Mouse (Mus musculus) liver, postnatal 0 days (tissue): ENCODE data around the gene Mfsd4b3.

ENCODE experiments used
- CTCF ChIP-seq: sonication (generic); IDR thresholded peaks from 2 replicates; pipeline ENCODE4 v1.5.1; 2016; ENCODE audit warnings: antibody characterized with exemption, low read depth
- EP300 ChIP-seq: IDR thresholded peaks from 2 replicates; pipeline ENCODE4 v1.6.1; 2016; ENCODE audit warnings: antibody characterized with exemption, low read depth, mild to moderate bottlenecking

DNA sequence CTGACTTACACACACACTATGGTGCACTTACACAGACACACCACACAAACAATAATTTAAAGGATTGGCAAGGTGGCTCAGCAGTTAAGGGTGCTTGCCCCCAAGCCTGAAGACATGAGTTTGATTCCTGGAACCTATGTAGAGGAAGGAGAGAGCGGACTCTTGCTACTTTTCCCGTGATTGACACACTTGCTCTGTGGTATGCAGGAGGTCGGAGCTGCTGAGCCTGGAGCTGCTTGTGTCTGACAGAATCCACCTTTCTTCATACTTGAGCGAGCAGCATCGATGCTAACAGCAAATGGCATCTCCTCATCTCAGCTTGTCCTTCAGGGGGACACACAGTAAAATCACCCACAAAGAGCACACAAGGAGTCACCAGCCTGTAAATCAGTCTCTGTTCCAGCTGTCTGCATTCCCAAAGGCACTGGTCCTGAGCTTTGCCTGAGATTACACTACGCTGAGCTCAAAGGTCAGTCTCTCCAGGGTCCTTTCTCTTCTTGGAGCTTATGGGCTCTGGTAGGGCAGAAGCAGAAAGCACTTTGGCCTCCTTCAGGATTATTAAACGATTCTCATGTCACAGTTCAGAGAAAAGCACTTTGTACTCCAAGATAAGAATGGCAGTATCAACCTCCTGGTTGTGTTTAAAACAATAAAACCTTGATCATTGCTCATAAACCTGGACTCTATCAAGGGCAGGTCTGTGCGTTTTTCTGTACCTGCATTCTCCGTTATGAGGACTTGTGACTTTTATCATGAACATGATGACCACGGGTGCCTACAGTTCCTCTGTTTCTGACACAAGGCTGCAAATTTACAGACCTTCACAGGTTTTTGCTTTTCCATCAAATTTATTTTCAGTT, 52.9 kb downstream of the Mfsd4b3 start:
- TF ChIP-seq CTCF, result no peak
- no peak for TF ChIP-seq EP300
